Mouse (Mus musculus): ENCODE measurements around the gene AC134908.4. TPM values are rescaled to one million over a fixed set of nuclear protein-coding genes. Genes with fewer than 3 reads are reported as not detected.
A peak's percentile ranks its signal among the peaks of the same experiment; 100 is the strongest.

AC134908.4 gene
- total and polyA plus RNA-seq, 2 experiments from 2014 or later = not detected

DNA sequence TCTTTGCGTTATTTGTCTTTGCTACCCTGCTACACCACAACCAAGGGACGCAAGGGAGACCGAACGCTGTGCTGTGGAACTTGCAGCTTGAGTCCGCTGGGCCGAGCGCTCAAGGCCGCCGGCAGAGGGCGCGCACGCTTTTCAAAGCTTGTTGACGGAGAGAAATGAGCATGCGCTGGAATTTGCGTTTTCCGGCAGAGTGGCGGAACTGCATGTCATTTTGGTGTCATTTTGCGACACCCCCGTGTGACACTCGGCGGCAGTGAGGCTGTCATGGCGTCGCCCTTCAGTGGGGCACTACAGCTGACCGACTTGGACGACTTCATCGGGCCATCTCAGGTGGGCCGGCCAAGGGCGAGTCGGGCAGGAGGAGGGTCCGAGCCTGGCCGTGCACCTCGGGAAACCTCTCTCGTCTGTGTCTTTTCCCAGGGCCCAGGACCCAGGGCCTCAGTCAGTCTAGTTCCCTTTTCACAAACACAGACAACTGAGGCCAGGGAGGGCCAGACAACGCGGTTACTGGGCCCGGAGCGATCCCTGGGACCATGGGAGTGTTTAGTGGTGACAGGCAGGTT is 21.8 kb downstream of the AC134908.4 start, which contains the start of gene Narfl:
TSS of gene Narfl (plus strand) at position 228 of the 572 bp plus-strand sequence.
- H3K4me2 ChIP-seq (ENCODE audit: low read depth) = peak within 1 kb of the TSS; percentile 84

DNA sequence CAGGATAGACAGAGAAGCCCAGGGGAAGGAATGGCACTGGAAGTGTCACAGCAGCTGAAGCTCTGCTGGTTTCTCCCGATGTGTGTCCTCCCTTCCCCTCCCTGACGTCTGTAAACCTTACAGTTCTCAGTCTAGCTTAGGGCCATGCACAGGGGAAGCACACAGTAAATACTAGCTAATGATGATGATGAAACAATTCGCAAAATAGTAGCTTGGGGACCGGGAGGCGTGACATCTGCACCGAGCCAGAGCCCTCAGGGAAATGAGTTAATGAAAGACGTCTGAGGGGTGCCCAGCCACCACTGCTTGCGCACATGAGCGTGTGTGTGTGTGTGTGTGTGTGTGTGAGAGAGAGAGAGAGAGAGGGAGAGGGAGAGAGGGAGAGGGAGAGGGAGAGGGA is 26.1 kb downstream of the AC134908.4 start:
- no peaks in the 10 kb centered on the region for H3K9me3 ChIP-seq (ENCODE audit: low read length)
- no peak for TF ChIP-seq CTCF (IDR thresholded peaks at IDR 0.05; ENCODE audit: low read depth)
- no peak overlapping the region for H3K9ac ChIP-seq
- H3K4me3 ChIP-seq (ENCODE audit: low read depth, low read length) = no peak overlapping the region
- H3K36me3 ChIP-seq (ENCODE audit: insufficient read depth) = no peaks in the 10 kb centered on the region
- no peaks in the 10 kb centered on the region for H3K27me3 ChIP-seq (ENCODE audit: insufficient read depth, low read length)
- 56% methylated on average over 9 of the region's 9 CpGs for WGBS
- no peak for DNase-seq
- ATAC-seq = no peak
- H3K4me1 ChIP-seq (ENCODE audit: insufficient read depth) = peaks cover 3% of the 10 kb centered on the region
- H3K4me2 ChIP-seq (ENCODE audit: low read depth) = no peak overlapping the region
- H3K27ac ChIP-seq (ENCODE audit: low read depth, low read length) = no peak overlapping the region

More for the DNA sequence above, 21.8 kb downstream of the AC134908.4 start, which contains the start of gene Narfl:
- Histone ChIP-seq H3K4me3 (ENCODE audit: low read depth, low read length) (peak within 1 kb of the TSS; percentile 69), H3K4me1 (ENCODE audit: insufficient read depth) (peaks cover 5% of the 10 kb centered on the region), H3K9ac (peak within 1 kb of the TSS; percentile 76), H3K36me3 (ENCODE audit: insufficient read depth) (peaks cover 4% of the 10 kb centered on the region; the same call in 1 of the 2 replicates), H3K27ac (ENCODE audit: low read depth, low read length) (no peak within 1 kb of the TSS), H3K27me3 (ENCODE audit: insufficient read depth, low read length) (no peaks in the 10 kb centered on the region), H3K9me3 (ENCODE audit: low read length) (no peaks in the 10 kb centered on the region)
- TF ChIP-seq CTCF (IDR thresholded peaks at IDR 0.05; ENCODE audit: low read depth) = peak; percentile 99
- whole genome bisulfite sequencing = 2% methylated on average over 37 of the region's 37 CpGs
- DNase-seq = peak; percentile 98
- peak; percentile 93 for ATAC-seq

DNA sequence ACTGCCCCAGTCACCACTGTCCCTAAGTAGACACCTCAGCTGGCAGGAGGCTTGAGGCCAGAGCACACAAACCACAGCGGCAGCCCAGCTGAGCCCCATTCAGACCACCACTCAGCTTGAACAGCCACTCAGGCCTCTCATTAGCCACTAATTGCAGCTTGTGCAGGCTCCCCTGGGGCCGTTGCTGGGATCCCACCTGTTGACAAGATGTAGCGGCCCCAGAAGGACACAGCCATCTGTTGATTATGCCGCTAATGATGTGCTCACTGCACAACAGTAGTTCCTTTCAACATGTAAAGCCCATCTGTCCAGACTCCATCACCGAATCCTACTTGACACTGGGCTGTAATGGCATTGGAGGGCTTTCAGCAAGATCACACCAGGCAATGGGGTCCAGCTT is 29.6 kb downstream of the AC134908.4 start:
- Histone ChIP-seq H3K27ac (ENCODE audit: low read depth, low read length) (no peak overlapping the region), H3K4me1 (ENCODE audit: insufficient read depth) (no peaks in the 10 kb centered on the region), H3K9me3 (ENCODE audit: low read length) (no peaks in the 10 kb centered on the region), H3K36me3 (ENCODE audit: insufficient read depth) (no peaks in the 10 kb centered on the region), H3K4me3 (ENCODE audit: low read depth, low read length) (no peak overlapping the region), H3K27me3 (ENCODE audit: insufficient read depth, low read length) (no peaks in the 10 kb centered on the region), H3K9ac (no peak overlapping the region), H3K4me2 (ENCODE audit: low read depth) (no peak overlapping the region)
- ATAC-seq (peak; percentile 43; the same call in 1 of the 2 replicates), DNase-seq (no peak)
- 13% methylated on average over 5 of the region's 5 CpGs for WGBS
- TF ChIP-seq CTCF (IDR thresholded peaks at IDR 0.05; ENCODE audit: low read depth) = no peak

DNA sequence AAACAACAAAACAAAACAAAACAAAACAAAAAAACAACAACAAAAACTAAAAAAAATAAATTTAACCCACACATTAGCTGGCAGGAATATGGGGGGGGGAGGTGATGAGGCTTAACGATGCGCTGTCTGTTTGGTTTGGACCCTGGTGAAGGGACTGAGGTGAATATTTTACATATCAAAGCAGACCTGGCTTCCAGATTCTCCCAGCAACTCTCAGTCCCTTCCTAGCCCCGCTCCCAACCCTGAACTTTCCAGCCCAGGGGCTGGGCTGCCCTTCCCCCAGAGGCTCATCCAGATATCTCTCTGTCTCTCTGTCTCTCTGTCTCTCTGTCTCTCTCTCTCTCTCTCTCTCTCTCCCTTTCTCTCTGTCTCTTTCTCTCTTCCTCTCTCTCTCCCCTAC is 32.9 kb downstream of the AC134908.4 start:
- no peaks in the 10 kb centered on the region for H3K36me3 ChIP-seq (ENCODE audit: insufficient read depth)
- H3K9ac ChIP-seq = no peak overlapping the region
- H3K4me3 ChIP-seq (ENCODE audit: low read depth, low read length) = no peak overlapping the region
- ATAC-seq (no peak), DNase-seq (no peak)
- H3K4me2 ChIP-seq (ENCODE audit: low read depth) = no peak overlapping the region
- WGBS = 39% methylated on average over 3 of the region's 3 CpGs
- H3K9me3 ChIP-seq (ENCODE audit: low read length) = no peaks in the 10 kb centered on the region
- no peaks in the 10 kb centered on the region for H3K27me3 ChIP-seq (ENCODE audit: insufficient read depth, low read length)
- H3K27ac ChIP-seq (ENCODE audit: low read depth, low read length) = no peak overlapping the region
- no peaks in the 10 kb centered on the region for H3K4me1 ChIP-seq (ENCODE audit: insufficient read depth)
- TF ChIP-seq CTCF (IDR thresholded peaks at IDR 0.05; ENCODE audit: low read depth) = no peak

DNA sequence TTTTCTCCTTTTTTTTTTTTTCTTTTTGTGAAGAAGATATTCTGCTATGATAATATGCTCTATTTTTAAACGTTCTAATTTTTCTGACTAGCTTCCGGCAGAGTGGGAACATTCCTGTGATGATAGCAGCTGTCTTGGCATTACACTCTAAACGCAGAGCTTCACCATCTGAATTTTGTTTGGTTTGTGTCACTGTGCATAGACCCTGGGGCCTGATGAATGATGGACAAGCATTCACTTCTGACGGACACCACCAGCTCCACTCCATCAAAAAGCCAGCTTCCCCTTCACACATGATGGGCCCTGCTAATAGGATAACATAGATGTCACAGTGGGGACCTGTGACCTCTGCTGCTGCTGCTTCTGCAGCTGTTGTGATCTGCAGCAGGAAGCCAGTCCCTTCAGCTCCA is 33.9 kb downstream of the AC134908.4 start:
- ATAC-seq = peak; percentile 43
- H3K27ac ChIP-seq (ENCODE audit: low read depth, low read length) = peak overlapping the region; percentile 57; the same call in 1 of the 2 replicates

DNA sequence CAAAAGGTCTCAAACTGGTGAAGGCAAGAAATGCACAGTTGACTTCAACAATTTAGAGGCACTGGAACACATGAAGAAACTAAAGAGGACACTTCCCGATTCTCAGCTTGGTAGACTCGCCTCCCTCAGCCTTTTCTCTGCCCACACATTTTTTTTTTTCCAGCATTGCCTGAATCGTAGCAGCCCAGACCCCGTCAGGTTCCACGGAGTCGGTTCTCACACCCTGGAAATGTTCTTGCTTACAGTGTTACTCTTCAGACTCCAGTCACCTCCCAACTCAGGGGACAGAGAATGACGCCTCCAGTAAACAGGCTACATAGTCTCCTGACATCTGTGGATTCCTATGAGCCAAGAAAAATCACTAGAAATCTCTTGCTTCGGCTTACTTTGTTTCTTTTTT is 35.3 kb downstream of the AC134908.4 start:
- H3K4me2 ChIP-seq (ENCODE audit: low read depth) = no peak overlapping the region
- TF ChIP-seq CTCF (IDR thresholded peaks at IDR 0.05; ENCODE audit: low read depth) = no peak
- H3K27ac ChIP-seq (ENCODE audit: low read depth, low read length) = no peak overlapping the region
- H3K9me3 ChIP-seq (ENCODE audit: low read length) = no peaks in the 10 kb centered on the region
- WGBS = 78% methylated on average over 8 of the region's 8 CpGs
- no peaks in the 10 kb centered on the region for H3K36me3 ChIP-seq (ENCODE audit: insufficient read depth)
- no peak overlapping the region for H3K9ac ChIP-seq
- DNase-seq (no peak), ATAC-seq (no peak)
- no peaks in the 10 kb centered on the region for H3K4me1 ChIP-seq (ENCODE audit: insufficient read depth)
- H3K27me3 ChIP-seq (ENCODE audit: insufficient read depth, low read length) = no peaks in the 10 kb centered on the region
- H3K4me3 ChIP-seq (ENCODE audit: low read depth, low read length) = no peak overlapping the region

More for the DNA sequence above, 33.9 kb downstream of the AC134908.4 start:
- TF ChIP-seq CTCF (IDR thresholded peaks at IDR 0.05; ENCODE audit: low read depth) = no peak
- Histone ChIP-seq H3K9me3 (ENCODE audit: low read length) (no peaks in the 10 kb centered on the region), H3K36me3 (ENCODE audit: insufficient read depth) (no peaks in the 10 kb centered on the region), H3K27me3 (ENCODE audit: insufficient read depth, low read length) (no peaks in the 10 kb centered on the region), H3K4me1 (ENCODE audit: insufficient read depth) (no peaks in the 10 kb centered on the region), H3K4me3 (ENCODE audit: low read depth, low read length) (no peak overlapping the region), H3K4me2 (ENCODE audit: low read depth) (no peak overlapping the region), H3K9ac (no peak overlapping the region)
- DNase-seq = no peak
- 54% methylated on average over 4 of the region's 4 CpGs for WGBS

DNA sequence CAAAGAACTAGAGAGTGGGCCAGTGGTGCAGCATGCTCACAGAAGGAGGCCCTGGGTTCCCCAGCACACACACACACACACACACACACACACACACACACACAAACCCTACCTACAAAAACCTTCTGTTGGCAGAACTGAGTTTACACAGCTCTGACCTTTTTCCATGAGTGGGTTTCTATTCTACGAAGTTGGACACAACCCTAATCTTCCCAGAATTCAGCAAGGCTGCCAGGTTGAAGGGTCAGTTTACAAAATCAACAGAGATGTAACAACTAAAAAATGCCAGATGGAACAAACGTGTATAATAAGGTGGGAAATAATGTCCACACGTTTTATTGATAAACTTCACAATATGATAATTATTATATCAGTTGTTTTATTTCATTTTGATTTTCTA is 37.8 kb downstream of the AC134908.4 start:
- H3K27ac ChIP-seq (ENCODE audit: low read depth, low read length) = no peak overlapping the region
- WGBS = 76% methylated on average over 3 of the region's 3 CpGs

More for the DNA sequence above, 37.8 kb downstream of the AC134908.4 start:
- no peak for TF ChIP-seq CTCF (IDR thresholded peaks at IDR 0.05; ENCODE audit: low read depth)
- Histone ChIP-seq H3K36me3 (ENCODE audit: insufficient read depth) (no peaks in the 10 kb centered on the region), H3K4me2 (ENCODE audit: low read depth) (no peak overlapping the region), H3K4me1 (ENCODE audit: insufficient read depth) (no peaks in the 10 kb centered on the region), H3K9me3 (ENCODE audit: low read length) (no peaks in the 10 kb centered on the region), H3K27me3 (ENCODE audit: insufficient read depth, low read length) (no peaks in the 10 kb centered on the region), H3K9ac (no peak overlapping the region), H3K4me3 (ENCODE audit: low read depth, low read length) (no peak overlapping the region)
- DNase-seq = no peak
- no peak for ATAC-seq
